Mouse (Mus musculus): Measurements from ENCODE around the gene Sf3a3.
"Not testable (repeated sequence)": the region's sequence is repeated elsewhere in the genome, so short reads cannot be mapped to it uniquely, and the experiment has no call there.

Gene Sf3a3

GRCm38 (mm10) chr4:124699791-124700190 is 14.8 kb upstream of the Sf3a3 start:
- DNase-seq (ENCODE audit: low spot score in 2 of 2): no peak

GRCm38 (mm10) chr4:124700248-124700971 is 14.2 kb upstream of the Sf3a3 start, which contains the start of gene Fhl3:
TSS of gene Fhl3 (plus strand) at chr4:124700701.
- DNase-seq (ENCODE audit: low spot score in 2 of 2): no peak

DNA sequence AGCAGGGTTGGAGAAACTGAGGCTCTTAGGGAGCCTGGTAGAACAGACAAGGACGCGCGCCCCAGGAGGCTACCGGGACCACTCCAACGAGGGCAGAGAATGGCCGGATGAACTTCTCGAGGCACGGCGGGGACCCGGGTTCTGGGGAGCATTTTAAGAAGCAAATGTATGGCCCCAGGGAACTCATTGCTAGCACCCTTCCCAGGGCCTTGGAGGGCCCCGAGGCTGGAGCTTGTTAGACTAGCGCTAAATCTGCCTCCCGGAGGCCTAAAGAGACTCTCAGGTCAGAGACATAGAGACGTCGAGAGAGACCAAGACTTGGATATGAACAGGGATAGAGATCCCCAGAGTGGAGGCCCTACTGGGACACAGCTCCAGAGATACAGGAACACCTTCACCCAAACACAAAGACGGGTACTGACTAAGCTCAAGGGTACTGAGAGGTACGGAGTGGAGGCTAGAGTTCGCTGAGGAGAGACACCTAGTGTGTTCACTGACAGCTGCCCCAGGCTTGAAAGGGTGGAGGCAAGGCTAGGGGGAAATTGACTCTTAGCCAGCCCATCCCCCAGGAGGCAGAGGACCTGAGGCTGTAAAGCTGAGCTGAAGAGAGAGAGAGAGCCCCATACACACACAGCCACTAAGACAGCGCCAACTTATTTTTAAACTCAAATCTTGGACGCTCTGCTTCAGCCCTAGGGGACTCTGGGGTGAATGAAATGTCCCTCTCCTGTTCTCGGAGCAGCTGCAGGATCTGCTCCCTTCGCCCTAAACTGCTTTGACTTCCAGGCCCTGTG is 13.3 kb upstream of the Sf3a3 start:
- no peak for DNase-seq (ENCODE audit: low spot score in 2 of 2)

DNA sequence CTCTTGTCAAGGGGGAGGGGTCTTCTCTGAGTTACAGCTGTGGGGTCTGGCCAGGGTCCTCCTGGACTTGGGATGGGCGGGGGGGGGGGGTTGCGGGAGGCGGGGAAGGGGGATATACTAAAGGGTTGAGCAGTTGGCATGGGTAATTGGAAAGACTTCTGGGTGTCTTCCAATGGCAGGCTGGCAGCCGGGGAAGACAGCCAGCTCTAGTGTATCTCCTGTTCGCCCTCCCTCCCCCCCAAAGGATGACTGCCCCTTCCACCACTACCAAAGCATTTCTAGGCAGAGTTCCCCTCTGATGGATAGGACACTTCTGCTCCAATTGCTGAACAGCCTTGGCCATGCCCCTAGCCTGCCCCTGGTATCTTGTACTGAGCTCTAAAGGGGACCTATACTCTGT is 12.7 kb upstream of the Sf3a3 start:
- no peak for DNase-seq (ENCODE audit: low spot score in 2 of 2)

GRCm38 (mm10) chr4:124703406-124703805 is 11.2 kb upstream of the Sf3a3 start:
- no peak for DNase-seq (ENCODE audit: low spot score in 2 of 2)

GRCm38 (mm10) chr4:124703881-124704796 is 10.4 kb upstream of the Sf3a3 start:
- no peak for DNase-seq (ENCODE audit: low spot score in 2 of 2)

DNA sequence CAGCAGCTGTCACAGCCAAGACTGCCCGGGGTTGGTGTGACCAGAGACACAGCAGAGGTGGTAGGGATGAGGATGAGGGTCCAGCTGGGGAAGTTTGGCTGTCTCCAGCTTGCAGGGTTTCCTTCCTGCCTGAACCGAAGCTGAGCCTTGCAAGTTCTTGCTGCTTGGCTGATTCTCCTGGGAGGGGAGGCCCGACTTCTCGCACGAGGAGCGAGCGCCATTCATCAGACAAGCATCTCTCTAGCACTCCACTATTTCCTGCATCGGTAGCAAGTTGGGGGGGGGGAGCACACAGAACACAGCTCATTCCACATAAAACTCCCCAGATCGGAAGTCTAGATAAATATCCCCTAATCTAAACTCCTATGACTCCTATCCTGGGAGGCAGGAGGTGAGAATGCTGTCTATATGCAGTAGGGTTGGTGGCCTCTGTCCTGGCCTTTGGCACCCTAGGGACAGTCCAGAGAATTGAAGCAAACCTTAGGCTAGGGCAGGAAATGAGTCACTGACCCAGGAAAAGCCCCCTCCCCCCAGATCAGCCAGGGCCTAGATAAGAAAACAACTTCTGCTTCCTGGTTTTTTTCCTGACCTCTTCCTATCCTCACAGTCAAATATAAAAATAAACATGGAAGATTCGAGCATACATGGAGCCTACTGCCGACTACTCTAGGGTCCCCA is 9.6 kb upstream of the Sf3a3 start:
- DNase-seq (ENCODE audit: low spot score in 2 of 2): no peak

GRCm38 (mm10) chr4:124705661-124706269 is 8.8 kb upstream of the Sf3a3 start:
- no peak for DNase-seq (ENCODE audit: low spot score in 2 of 2)

- DNase-seq (ENCODE audit: low spot score in 2 of 2): not testable (repeated sequence)
These were observed 7.0 kb upstream of the Sf3a3 start for GRCm38 (mm10) chr4:124707381-124708199.

DNA sequence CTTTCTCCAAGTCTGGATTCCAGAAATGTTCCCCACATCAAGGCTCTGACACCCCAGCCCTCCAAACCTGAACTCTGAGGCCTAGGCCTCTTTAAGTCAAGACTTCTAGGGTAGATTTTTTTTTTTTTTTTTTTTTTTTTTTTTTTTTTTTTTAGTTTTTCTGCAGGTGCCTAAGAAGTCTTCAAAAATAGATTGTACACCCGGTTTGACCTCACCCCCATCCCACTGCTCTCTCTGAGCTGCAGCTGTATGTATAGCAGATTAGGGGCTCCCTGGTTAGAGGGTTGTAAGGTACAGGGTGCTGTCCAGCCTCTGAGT is 6.4 kb upstream of the Sf3a3 start:
- DNase-seq (ENCODE audit: low spot score in 2 of 2): not testable (repeated sequence)

- peak; percentile 37 to 41 for DNase-seq (ENCODE audit: low spot score in 2 of 2)
These were observed 5.8 kb upstream of the Sf3a3 start for GRCm38 (mm10) chr4:124708518-124709477.

DNA sequence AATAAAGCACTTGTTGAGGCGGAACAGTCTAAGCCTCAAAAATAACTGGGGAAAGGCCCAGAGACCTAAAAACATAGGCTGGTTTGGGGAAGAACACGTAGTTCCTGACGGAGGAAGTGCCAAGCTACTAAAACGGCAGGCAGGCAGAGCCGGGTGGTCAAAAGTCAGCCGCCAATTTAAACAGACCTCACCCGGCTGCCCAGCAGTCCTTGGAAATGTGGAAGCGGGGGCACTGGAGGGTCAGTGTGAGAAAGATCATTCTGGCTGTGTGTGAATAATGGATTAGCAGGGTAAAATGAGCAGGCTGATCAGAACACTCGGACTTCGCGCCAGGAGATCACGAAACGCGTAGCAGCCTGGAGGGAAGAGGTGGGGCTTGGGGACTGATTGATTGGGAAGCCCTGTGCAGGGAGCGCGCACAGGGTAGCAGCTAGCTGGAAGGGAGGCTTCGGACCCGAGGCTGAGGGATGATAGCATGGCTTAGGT is 4.6 kb upstream of the Sf3a3 start:
- no peak for DNase-seq (ENCODE audit: low spot score in 2 of 2)

DNA sequence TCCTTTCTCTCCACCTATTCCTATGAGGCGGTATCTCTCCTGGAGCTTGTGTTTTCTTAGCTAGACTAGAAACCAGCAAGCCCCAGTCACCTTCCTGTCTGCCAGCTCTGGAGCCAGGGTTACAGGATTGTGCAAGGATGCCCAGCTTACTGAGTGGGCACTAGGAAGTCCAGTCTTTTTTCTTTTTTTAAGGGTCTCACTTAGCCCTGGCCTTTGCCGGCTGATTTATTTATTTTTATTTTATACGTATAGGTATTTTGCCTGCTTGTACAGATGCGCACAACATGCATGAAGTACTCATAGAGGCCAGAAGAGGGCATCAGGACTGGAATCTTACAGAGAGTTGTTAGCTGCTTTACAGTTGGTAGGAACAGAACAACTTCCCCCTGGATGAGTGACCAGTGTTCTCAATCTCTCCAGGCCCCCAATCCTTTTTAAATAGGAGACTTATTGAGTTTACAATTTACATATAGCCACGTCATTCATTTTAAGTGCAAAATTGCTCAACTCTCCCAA is 3.7 kb upstream of the Sf3a3 start:
- DNase-seq (ENCODE audit: low spot score in 2 of 2): no peak

- no peak for DNase-seq (ENCODE audit: low spot score in 2 of 2)
These were observed 2.0 kb upstream of the Sf3a3 start for GRCm38 (mm10) chr4:124712618-124713017.

DNA sequence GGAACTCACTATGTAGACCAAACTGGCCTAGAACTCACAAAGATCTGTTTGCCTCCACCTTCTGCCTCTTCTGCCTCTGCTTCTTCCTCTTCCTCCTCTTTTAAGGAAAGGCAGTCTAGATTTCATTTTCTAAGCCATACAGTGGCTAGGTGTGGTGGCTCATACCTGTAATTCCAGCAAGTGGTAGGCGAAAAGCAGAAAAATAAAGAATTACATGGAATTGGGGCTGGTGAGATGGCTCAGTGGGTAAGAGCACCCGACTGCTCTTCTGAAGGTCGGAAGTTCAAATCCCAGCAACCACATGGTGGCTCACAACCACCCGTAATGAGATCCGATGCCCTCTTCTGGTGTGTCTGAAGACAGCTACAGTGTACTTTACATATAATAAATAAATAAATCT is 726 bp upstream of the Sf3a3 start:
- DNase-seq (ENCODE audit: low spot score in 2 of 2): not testable (repeated sequence)

GRCm38 (mm10) chr4:124719101-124719500 is 4.5 kb downstream of the Sf3a3 start:
- DNase-seq (ENCODE audit: low spot score in 2 of 2): no peak

GRCm38 (mm10) chr4:124726121-124726520 is 11.5 kb downstream of the Sf3a3 start:
- DNase-seq (ENCODE audit: low spot score in 2 of 2): no peak

GRCm38 (mm10) chr4:124736952-124737351 is 22.4 kb downstream of the Sf3a3 start:
- DNase-seq (ENCODE audit: low spot score in 2 of 2): no peak

DNA sequence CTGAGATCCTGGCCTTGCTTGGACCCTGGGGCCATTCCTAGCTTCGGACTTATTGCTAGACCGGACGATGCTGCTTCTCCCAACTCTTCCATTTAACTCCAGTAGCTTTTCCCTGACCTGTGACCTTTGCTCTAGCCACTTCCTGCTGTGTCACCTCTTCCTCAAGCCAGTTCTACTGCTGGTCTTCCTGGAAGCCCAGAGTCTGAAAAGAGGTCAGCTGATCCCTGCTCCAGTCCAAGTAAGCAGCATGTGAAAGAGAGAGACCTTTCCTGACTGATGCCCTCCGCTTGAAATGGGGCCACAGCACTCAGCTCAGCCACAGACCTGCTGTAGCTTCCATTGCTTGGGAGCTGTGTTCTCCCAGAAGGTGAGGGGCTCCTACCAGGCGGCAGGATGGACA is 22.9 kb downstream of the Sf3a3 start:
- no peak for DNase-seq (ENCODE audit: low spot score in 2 of 2)

Measured in right cerebral cortex, postnatal 36 days (tissue).